Mouse (Mus musculus) brown adipose tissue, adult 24 weeks (tissue): ENCODE results near the gene Btf3l4. TPM values are rescaled to one million over a fixed set of nuclear protein-coding genes. Genes with fewer than 3 reads are reported as not detected.

Source experiments
- H3K27ac ChIP-seq: fragments of 200-500 bp; replicated peaks from 2 replicates; pipeline ENCODE4 v1.5.1; 2012; ENCODE audit warnings: low read depth, mild to moderate bottlenecking, low read length
- H3K4me1 ChIP-seq: fragments of 200-500 bp; 2 replicates; pipeline ENCODE4 v1.6.1; 2012; ENCODE audit warnings: low read length, mixed read lengths; ENCODE audit not compliant: control insufficient read depth, insufficient read depth, insufficient read length
- H3K4me3 ChIP-seq: fragments of 200-500 bp; 2 replicates; pipeline ENCODE4 v1.5.1; 2012; ENCODE audit warnings: low read depth, mild to moderate bottlenecking, low read length, moderate library complexity; ENCODE audit not compliant: insufficient read depth
- polyA plus RNA-seq: library from polyadenylated mRNA; stranded (reverse); fragments of >200 nt; gene quantifications from 2 replicates; pipeline ENCODE4 v1.2.4, GENCODE M21; 2012; ENCODE audit not compliant: missing spikeins, insufficient read depth, insufficient read length

Gene Btf3l4
- polyA plus RNA-seq, 1 experiment, result 218 TPM

DNA sequence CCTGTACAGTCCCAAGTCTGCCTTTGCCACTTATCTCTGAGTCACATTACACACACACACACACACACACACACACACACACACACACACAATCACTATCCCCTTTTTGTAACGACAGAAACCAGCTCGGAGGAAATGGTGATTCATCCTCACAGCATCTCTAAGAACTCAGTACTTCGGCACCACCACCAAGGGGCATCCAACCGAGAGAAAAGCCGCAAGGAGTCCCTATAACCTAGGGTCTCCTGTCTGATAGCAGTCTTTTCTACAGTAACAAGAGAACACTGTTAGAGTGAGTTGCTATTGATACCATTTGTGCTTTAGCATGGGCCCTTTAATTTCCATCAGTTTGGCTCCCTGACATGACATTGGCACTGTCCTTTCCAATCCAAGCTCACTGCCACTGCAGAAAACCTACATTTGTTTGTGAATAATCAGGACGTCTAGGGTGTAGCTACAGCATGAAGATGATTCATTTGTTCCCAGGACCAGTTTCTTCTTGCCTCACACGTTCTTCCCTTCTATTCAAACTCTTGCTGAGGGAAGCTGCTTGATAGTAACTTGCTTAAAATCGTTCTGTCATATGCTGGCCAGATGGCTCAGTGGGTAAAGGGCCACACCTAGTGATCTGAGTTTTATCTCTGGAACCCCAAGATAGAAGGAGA is 50.9 kb downstream of the Btf3l4 start:
- H3K27ac ChIP-seq, result no peak overlapping the region
- no peak overlapping the region for H3K4me3 ChIP-seq
- no peaks in the 10 kb centered on the region for H3K4me1 ChIP-seq

DNA sequence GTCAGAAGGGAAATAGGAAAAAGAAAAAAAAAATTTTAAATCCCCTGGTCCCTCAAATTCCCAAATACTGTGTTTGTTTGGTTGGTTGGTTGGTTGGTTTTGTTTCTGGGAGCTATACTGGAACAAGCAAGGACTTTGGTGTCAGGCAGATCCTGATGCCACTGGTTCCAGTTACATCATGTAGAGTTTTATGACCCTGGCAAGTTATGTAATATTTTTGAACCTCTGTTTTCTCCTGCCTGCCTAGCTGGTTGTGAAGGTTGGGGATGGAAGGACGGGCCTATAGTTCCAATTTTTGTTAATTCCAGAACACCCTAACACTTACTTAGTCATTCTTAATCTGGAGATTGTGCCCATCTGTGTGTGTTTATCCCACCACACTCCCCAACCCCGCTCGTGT is 51.8 kb downstream of the Btf3l4 start:
- Histone ChIP-seq H3K4me3 (no peak overlapping the region), H3K4me1 (no peaks in the 10 kb centered on the region), H3K27ac (0 out of 2 replicates have a peak overlapping the region, but pooled peaks have one; percentile 8)

DNA sequence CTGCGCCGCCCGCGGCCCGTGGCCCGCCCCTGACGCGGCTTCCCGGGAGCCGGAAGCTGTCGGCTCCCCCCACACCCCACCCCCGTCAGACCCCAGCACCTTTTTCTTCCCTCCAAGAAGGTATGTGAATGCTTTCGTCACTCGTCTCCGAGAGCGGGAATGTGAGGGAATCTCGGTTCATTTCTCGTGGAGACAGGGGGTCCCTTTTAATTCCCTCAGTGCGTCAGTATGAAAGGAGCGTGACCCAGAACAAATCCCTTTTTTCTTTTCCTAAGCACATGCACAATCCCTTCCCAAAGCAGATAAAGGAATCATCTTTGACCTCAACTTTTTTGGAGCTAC is 52.6 kb downstream of the Btf3l4 start:
- no peaks in the 10 kb centered on the region for H3K4me1 ChIP-seq
- peak overlapping the region; percentile 67 for H3K4me3 ChIP-seq
- peak overlapping the region; percentile 41 for H3K27ac ChIP-seq

DNA sequence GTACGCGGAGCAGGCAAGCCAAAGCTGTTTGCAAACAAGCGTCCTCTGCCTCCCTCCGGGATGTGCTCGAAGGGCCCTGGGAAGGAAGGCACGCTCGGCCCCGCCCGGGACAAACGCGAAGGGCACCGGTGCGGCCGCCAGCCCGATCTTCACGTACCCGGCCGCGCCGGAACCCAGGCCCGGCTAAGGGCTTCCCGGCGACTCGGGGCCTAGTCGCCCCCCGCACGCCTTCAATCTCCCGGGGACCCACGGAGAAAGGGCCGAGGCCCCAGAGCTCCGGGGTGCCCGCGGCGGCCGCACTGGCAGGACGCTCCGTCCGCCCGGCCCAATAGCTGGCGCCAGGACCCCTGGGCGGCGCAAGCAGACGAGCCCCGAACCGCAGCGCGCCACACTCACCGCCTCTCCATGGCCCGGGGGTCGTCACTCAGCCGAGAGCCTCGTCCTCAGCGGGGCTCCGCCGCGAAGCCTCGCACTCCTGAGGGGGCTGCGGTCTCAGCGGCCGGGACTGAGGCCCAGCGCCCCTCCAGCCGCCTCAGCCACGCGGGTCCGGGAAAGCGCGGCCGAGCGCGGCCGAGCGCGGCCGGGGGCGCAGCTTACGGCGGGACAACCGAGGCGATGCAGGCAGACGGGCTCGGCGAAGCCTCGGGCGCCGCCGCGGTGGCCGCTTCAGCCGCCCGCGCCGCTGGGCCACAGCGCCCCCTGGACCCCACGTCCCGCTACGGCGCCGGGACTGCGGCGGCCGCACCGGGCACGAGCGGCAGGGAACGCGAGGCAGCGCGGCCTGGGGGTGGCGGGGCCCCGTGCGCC is 53.2 kb downstream of the Btf3l4 start, which contains the start of gene Zfyve9:
Zfyve9 (minus strand) TSS at position 742 of the 807 bp plus-strand sequence.
- H3K27ac ChIP-seq, result peak within 1 kb of the TSS; percentile 67
- no peaks in the 10 kb centered on the region for H3K4me1 ChIP-seq
- peak within 1 kb of the TSS; percentile 89 for H3K4me3 ChIP-seq

DNA sequence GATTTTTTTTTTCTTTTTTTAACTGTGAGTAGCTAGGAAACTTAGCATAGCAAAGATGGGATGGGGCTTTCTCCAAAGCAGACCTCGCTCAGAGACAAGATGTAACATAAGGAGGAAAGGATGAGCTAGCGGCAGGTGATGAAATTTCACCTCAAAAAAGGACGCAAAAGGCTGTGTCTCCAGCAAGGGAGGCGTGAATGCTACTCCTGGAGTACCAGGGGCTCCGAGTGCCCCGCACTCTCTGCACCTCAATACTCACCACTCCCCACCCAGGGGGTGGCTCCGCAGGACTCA is 53.7 kb downstream of the Btf3l4 start:
- Histone ChIP-seq H3K4me1 (no peaks in the 10 kb centered on the region), H3K27ac (peak overlapping the region; percentile 67), H3K4me3 (peak overlapping the region; percentile 89)

DNA sequence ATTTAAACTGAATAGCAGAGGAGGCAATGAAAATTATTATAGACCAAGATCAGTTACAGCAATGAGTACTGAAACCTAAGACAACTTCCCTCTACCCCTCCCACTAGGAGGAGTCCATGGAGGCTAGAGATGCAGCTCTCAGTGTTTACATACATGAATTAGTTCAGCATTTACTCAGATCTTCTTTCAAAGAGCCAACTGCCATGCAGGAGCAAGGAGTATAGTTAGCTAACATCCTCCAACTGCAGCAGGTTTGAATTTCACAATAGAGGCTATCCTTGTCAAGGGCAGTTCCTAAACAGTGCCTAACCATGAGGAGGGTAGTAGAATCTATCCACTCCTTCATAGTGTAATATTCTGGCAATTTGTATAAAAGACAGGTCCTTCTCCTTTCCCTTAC is 64.9 kb downstream of the Btf3l4 start:
- Histone ChIP-seq H3K4me3 (no peak overlapping the region), H3K27ac (no peak overlapping the region), H3K4me1 (peaks cover 2% of the 10 kb centered on the region)

Other genes starting within 250 kb of the Btf3l4 start
- 8.9 and 15.2 TPM in 2 replicates for gene Cc2d1b, start 213.7 kb downstream of the Btf3l4 start, polyA plus RNA-seq
- not detected in 2 replicates for gene 3110021N24Rik, start 114.0 kb downstream of the Btf3l4 start, polyA plus RNA-seq
- 10.3 and 12.4 TPM in 2 replicates for gene Zfyve9, start 52.8 kb downstream of the Btf3l4 start, polyA plus RNA-seq
- 55.8 and 58.7 TPM in 2 replicates for gene Txndc12, start 987 bp upstream of the Btf3l4 start, polyA plus RNA-seq
- gene Kti12, start 14.2 kb upstream of the Btf3l4 start, polyA plus RNA-seq, result 15.4 and 16.7 TPM in 2 replicates
- not detected in 2 replicates for gene A730015C16Rik, start 15.0 kb upstream of the Btf3l4 start, polyA plus RNA-seq
- not detected in 2 replicates for gene Rab3b, start 45.4 kb upstream of the Btf3l4 start, polyA plus RNA-seq
- 53.5 and 66.7 TPM in 2 replicates for gene Nrd1, start 167.0 kb upstream of the Btf3l4 start, polyA plus RNA-seq